Mouse (Mus musculus) stomach, embryonic 14.5 days (tissue): ENCODE data around the gene Yy1. TPM values are rescaled to one million over a fixed set of nuclear protein-coding genes. Genes with fewer than 3 reads are reported as not detected.
"Not testable (repeated sequence)": the region's sequence is repeated elsewhere in the genome, so short reads cannot be mapped to it uniquely, and the experiment has no call there.

ENCODE experiments used
- ATAC-seq: fragments of 200-750 bp; cut with Nextera tagmentation; 2 replicates; pipeline ENCODE4 v1.8.0; 2017; ENCODE audit warnings: low read depth, moderate TSS enrichment; ENCODE audit not compliant: insufficient number of reproducible peaks, insufficient read depth, low FRiP score
- H3K27ac ChIP-seq: fragments of 300-500 bp; sonication (generic); 2 replicates; pipeline ENCODE4 v1.5.1; 2014; ENCODE audit warnings: mild to moderate bottlenecking, low read length, moderate library complexity, mixed read lengths
- H3K27me3 ChIP-seq: fragments of 300-500 bp; sonication (generic); 2 replicates; pipeline ENCODE4 v1.6.1; 2014; ENCODE audit warnings: low read length, control low read depth, mixed read lengths; ENCODE audit not compliant: control insufficient read depth, insufficient read depth
- H3K36me3 ChIP-seq: fragments of 300-500 bp; sonication (generic); 2 replicates; pipeline ENCODE4 v1.6.1; 2014; ENCODE audit warnings: mild to moderate bottlenecking, control low read depth, low read length, moderate library complexity, mixed read lengths; ENCODE audit not compliant: control insufficient read depth, insufficient read depth
- H3K4me1 ChIP-seq: fragments of 300-500 bp; sonication (generic); 2 replicates; pipeline ENCODE4 v1.6.1; 2014; ENCODE audit warnings: low read length, control low read depth, mixed read lengths; ENCODE audit not compliant: control insufficient read depth, insufficient read depth
- H3K4me2 ChIP-seq: fragments of 300-500 bp; sonication (generic); replicated peaks from 2 replicates; pipeline ENCODE4 v1.6.1; 2014; ENCODE audit warnings: low read depth, low read length, control low read depth
- H3K4me3 ChIP-seq: fragments of 300-500 bp; sonication (generic); 2 replicates; pipeline ENCODE4 v1.5.1; 2014; ENCODE audit warnings: low read depth, low read length, control low read depth
- H3K9ac ChIP-seq: fragments of 300-500 bp; sonication (generic); replicated peaks from 2 replicates; pipeline ENCODE4 v1.6.1; 2014; ENCODE audit warnings: low read depth, mild to moderate bottlenecking, control low read depth, low read length, moderate library complexity, mixed read lengths
- H3K9me3 ChIP-seq: fragments of 300-500 bp; sonication (generic); 2 replicates; pipeline ENCODE4 v1.6.1; 2016; ENCODE audit warnings: low read depth, low read length, control low read depth; ENCODE audit not compliant: control insufficient read depth
- WGBS: fragments of 180-500 bp; shearing (Covaris S2); extraction: QIAGEN DNeasy Blood & Tissue Kit; methylation state at CpG from one replicate; pipeline ENCODE4 v1.1.7; 2014; 5-methylcytosine and 5-hydroxymethylcytosine counted together
- polyA plus RNA-seq: library from polyadenylated mRNA; unstranded; fragments of >200 nt; fragmentation: Nextera tagmentation; extraction: Ambion mirVana; gene quantifications from 2 replicates; pipeline ENCODE4 v1.2.1, GENCODE M21; 2014

Yy1 gene
- polyA plus RNA-seq, 1 experiment from 2014 or later: 22.4 TPM

- ATAC-seq: no peak
- H3K4me3 ChIP-seq: no peak overlapping the region
- no peaks in the 10 kb centered on the region for H3K27me3 ChIP-seq
- WGBS: 92% methylated on average over 7 of the region's 7 CpGs
- peaks cover 32% of the 10 kb centered on the region for H3K36me3 ChIP-seq
- H3K4me2 ChIP-seq: no peak overlapping the region
- H3K9ac ChIP-seq: no peak overlapping the region
- H3K9me3 ChIP-seq: no peaks in the 10 kb centered on the region
- H3K4me1 ChIP-seq: 0 out of 2 replicates have a peak, but pooled peaks cover 7% of the 10 kb centered on the region
- no peak overlapping the region for H3K27ac ChIP-seq
Measured at GRCm38 (mm10) chr12:108842663-108843062, 49.9 kb downstream of the Yy1 start.

- WGBS: 92% methylated on average over 3 of the region's 3 CpGs
Measured at GRCm38 (mm10) chr12:108848033-108848432, 55.3 kb downstream of the Yy1 start.

GRCm38 (mm10) chr12:108849488-108850022, 56.8 kb downstream of the Yy1 start:
- no peaks in the 10 kb centered on the region; the same call in none of the 2 replicates for H3K36me3 ChIP-seq
- no peaks in the 10 kb centered on the region for H3K27me3 ChIP-seq
- H3K27ac ChIP-seq: no peak overlapping the region
- no peak overlapping the region for H3K4me2 ChIP-seq
- H3K4me1 ChIP-seq: 0 out of 2 replicates have a peak, but pooled peaks cover 3% of the 10 kb centered on the region
- no peak overlapping the region for H3K9ac ChIP-seq
- H3K9me3 ChIP-seq: no peaks in the 10 kb centered on the region
- 70% methylated on average over 4 of the region's 4 CpGs for WGBS
- no peak overlapping the region for H3K4me3 ChIP-seq
- no peak for ATAC-seq

More at GRCm38 (mm10) chr12:108848033-108848432, 55.3 kb downstream of the Yy1 start:
- not testable (repeated sequence) for H3K4me2 ChIP-seq, H3K4me3 ChIP-seq, H3K9ac ChIP-seq, H3K9me3 ChIP-seq, H3K27me3 ChIP-seq, H3K4me1 ChIP-seq, H3K36me3 ChIP-seq, H3K27ac ChIP-seq, ATAC-seq

- H3K36me3 ChIP-seq: no peaks in the 10 kb centered on the region; the same call in none of the 2 replicates
- H3K9ac ChIP-seq: no peak overlapping the region
- WGBS: 33% methylated on average over 8 of the region's 8 CpGs
- no peak overlapping the region for H3K4me3 ChIP-seq
- H3K9me3 ChIP-seq: no peaks in the 10 kb centered on the region
- H3K4me2 ChIP-seq: no peak overlapping the region
- no peak for ATAC-seq
- H3K27ac ChIP-seq: no peak overlapping the region
- H3K27me3 ChIP-seq: no peaks in the 10 kb centered on the region
- H3K4me1 ChIP-seq: 0 out of 2 replicates have a peak, but pooled peaks cover 3% of the 10 kb centered on the region
Measured at GRCm38 (mm10) chr12:108850129-108850528, 57.4 kb downstream of the Yy1 start.

- Histone ChIP-seq H3K36me3 (peaks cover 3% of the 10 kb centered on the region; the same call in 1 of the 2 replicates), H3K9ac (no peak overlapping the region), H3K4me2 (no peak overlapping the region), H3K4me3 (no peak overlapping the region), H3K9me3 (no peaks in the 10 kb centered on the region), H3K4me1 (0 out of 2 replicates have a peak, but pooled peaks cover 3% of the 10 kb centered on the region), H3K27me3 (no peaks in the 10 kb centered on the region), H3K27ac (no peak overlapping the region)
- 80% methylated on average over 8 of the region's 8 CpGs for WGBS
- no peak for ATAC-seq
Measured at GRCm38 (mm10) chr12:108850886-108851285, 58.1 kb downstream of the Yy1 start.

DNA sequence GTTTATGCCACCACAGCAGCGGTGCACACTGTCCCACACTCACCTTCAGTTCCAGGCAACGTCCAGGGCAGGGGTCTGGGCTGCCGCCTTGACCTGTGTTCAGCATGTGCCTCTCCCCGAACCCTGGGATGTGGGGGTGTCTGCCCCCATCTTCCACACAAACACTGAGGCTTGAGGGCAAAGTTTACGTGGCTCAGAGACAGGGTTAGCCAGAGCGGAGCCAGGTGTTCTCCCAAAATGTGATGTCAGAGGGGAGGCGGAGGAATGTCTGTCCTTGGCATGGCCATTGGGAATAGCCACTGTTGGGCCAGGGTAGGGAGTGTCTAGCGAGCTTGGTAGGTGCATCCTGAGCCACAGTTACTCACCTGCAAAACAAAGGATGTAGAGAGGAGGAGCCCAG, 60.0 kb downstream of the Yy1 start:
- no peak for ATAC-seq

DNA sequence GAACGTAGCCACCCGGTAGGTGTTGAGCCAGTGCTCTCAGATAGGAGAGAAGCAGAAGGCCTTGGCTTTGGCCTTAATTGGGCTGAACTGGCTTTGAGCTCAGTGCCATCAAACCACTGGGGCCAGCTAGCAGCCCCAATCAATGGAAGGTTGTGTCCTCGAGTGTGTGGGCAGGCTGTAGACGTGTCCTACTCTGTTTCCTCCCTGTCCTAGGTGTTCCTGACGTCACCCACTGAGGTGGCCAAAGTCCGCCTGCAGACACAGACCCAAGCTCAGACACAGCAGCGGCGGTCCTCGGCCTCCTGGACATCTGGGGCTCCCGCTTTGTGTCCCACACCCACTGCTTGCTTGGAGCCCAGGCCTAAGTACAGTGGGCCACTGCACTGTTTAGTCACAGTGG, 62.3 kb downstream of the Yy1 start:
- ATAC-seq: no peak
- H3K4me3 ChIP-seq: no peak overlapping the region
- 0 out of 2 replicates have a peak, but pooled peaks cover 6% of the 10 kb centered on the region for H3K4me1 ChIP-seq
- H3K36me3 ChIP-seq: peaks cover 6% of the 10 kb centered on the region
- no peaks in the 10 kb centered on the region for H3K27me3 ChIP-seq
- H3K9me3 ChIP-seq: no peaks in the 10 kb centered on the region
- H3K27ac ChIP-seq: no peak overlapping the region
- H3K4me2 ChIP-seq: no peak overlapping the region
- H3K9ac ChIP-seq: no peak overlapping the region
- 93% methylated on average over 10 of the region's 10 CpGs for WGBS

More for the DNA sequence above, 60.0 kb downstream of the Yy1 start:
- Histone ChIP-seq H3K36me3 (peaks cover 3% of the 10 kb centered on the region; the same call in 1 of the 2 replicates), H3K4me1 (0 out of 2 replicates have a peak, but pooled peaks cover 3% of the 10 kb centered on the region), H3K9ac (no peak overlapping the region), H3K9me3 (no peaks in the 10 kb centered on the region), H3K4me2 (no peak overlapping the region), H3K27ac (no peak overlapping the region), H3K27me3 (no peaks in the 10 kb centered on the region), H3K4me3 (no peak overlapping the region)
- 86% methylated on average over 8 of the region's 8 CpGs for WGBS

GRCm38 (mm10) chr12:108856186-108856585, 63.4 kb downstream of the Yy1 start:
- no peak overlapping the region for H3K4me2 ChIP-seq
- H3K36me3 ChIP-seq: peaks cover 15% of the 10 kb centered on the region
- WGBS: 82% methylated on average over 8 of the region's 8 CpGs
- H3K27ac ChIP-seq: no peak overlapping the region
- no peak overlapping the region for H3K4me3 ChIP-seq
- H3K9me3 ChIP-seq: no peaks in the 10 kb centered on the region
- ATAC-seq: no peak
- no peak overlapping the region for H3K9ac ChIP-seq
- H3K4me1 ChIP-seq: 0 out of 2 replicates have a peak, but pooled peaks cover 3% of the 10 kb centered on the region
- H3K27me3 ChIP-seq: no peaks in the 10 kb centered on the region

GRCm38 (mm10) chr12:108857109-108857508, 64.3 kb downstream of the Yy1 start:
- H3K36me3 ChIP-seq: peaks cover 22% of the 10 kb centered on the region
- H3K4me2 ChIP-seq: no peak overlapping the region
- H3K4me1 ChIP-seq: 0 out of 2 replicates have a peak, but pooled peaks cover 3% of the 10 kb centered on the region
- H3K9me3 ChIP-seq: no peaks in the 10 kb centered on the region
- no peak overlapping the region for H3K27ac ChIP-seq
- WGBS: 80% methylated on average over 7 of the region's 7 CpGs
- H3K4me3 ChIP-seq: no peak overlapping the region
- H3K27me3 ChIP-seq: no peaks in the 10 kb centered on the region
- ATAC-seq: no peak
- no peak overlapping the region for H3K9ac ChIP-seq
